Mouse (Mus musculus): Measurements from ENCODE around the gene Ermard. TPM values are rescaled to one million over a fixed set of nuclear protein-coding genes. Genes with fewer than 3 reads are reported as not detected.

Gene Ermard
- polyA plus RNA-seq, 1 experiment from 2014 or later = 101 TPM

DNA sequence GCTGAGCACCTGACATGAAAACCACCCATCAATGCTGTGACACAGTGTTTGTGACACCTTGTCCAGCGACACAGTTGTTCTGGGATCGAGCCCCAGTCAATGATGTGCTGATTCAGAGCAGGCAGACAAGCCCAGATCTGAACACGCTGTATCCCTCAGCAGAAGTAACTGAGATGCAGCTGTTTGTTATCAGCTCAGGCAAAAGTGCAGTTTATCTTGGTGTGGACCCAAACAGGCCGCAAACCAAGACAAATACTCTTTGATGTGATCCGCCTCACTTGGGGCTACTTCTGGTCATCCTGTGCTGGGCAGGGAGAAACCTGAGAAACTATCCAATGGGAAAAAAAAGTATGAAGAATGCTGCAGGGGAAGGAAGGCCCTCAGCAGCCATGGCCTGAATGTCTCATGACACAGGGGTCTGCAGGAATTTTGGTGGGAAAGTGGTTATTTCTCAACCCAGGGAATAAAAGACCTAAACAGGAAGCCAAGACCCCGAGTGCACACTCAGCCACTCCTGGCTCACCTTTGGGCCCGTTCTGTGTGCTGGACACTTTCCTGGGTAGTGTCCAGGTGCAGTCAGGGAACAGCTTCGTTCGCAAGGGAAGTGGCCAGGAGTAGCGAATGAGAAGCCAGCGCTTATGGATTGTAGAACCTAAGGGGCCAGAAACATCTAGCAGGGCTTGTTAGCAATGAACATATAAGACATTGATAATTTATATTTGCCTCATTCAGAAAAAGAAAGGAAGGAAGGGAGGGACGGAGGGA lies 94.1 kb downstream of the Ermard start:
- WGBS = 82% methylated on average over 12 of the region's 12 CpGs
- H3K27ac ChIP-seq = no peak overlapping the region
- no peaks in the 10 kb centered on the region for H3K27me3 ChIP-seq
- no peaks in the 10 kb centered on the region for H3K36me3 ChIP-seq
- H3K4me2 ChIP-seq (replicated peaks) = no peak overlapping the region
- no peak overlapping the region for H3K9ac ChIP-seq
- no peak for ATAC-seq (ENCODE audit: insufficient number of reproducible peaks, insufficient read depth, low FRiP score, low TSS enrichment)
- no peaks in the 10 kb centered on the region for H3K9me3 ChIP-seq
- H3K4me3 ChIP-seq = no peak overlapping the region
- no peaks in the 10 kb centered on the region for H3K4me1 ChIP-seq

DNA sequence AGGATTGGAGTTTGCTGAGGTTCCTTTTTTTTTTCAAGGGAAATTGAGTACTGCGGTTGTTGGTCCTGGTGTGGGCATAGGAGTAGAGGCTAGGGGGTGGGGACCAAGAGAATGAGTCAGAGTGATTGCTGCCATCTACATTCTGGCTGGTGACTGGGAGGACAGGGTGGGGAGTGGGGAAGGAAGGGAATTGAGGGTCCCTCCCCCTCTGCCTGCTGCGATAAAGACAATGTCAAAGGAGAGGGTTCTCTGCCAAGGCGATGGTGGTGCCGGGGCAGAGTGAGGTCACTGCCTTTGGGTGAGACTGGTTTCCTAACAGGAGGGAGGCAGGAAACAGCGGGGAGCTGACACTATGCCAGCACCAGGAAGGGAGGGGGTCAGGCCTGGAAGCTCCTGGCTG lies 96.4 kb downstream of the Ermard start:
- Histone ChIP-seq H3K36me3 (no peaks in the 10 kb centered on the region), H3K4me3 (no peak overlapping the region), H3K27ac (no peak overlapping the region), H3K9me3 (no peaks in the 10 kb centered on the region), H3K4me2 (replicated peaks) (no peak overlapping the region), H3K27me3 (no peaks in the 10 kb centered on the region), H3K9ac (no peak overlapping the region), H3K4me1 (no peaks in the 10 kb centered on the region)
- WGBS = 71% methylated on average over 5 of the region's 5 CpGs
- no peak for ATAC-seq (ENCODE audit: insufficient number of reproducible peaks, insufficient read depth, low FRiP score, low TSS enrichment)

Other genes starting within 250 kb of the Ermard start
- gene Wdr27, start 98.0 kb upstream of the Ermard start, polyA plus RNA-seq (2016; fragmentation: Nextera tagmentation; extraction: Ambion mirVana) = 4.7 and 5.8 TPM in 2 replicates
- 30.7 and 33.3 TPM in 2 replicates for gene 1600012H06Rik, start 98.0 kb upstream of the Ermard start, polyA plus RNA-seq (2016; fragmentation: Nextera tagmentation; extraction: Ambion mirVana)
- gene Phf10, start 79.9 kb upstream of the Ermard start, polyA plus RNA-seq (2016; fragmentation: Nextera tagmentation; extraction: Ambion mirVana) = 34.3 and 34.7 TPM in 2 replicates
- gene 9030025P20Rik, start 62.7 kb upstream of the Ermard start, polyA plus RNA-seq (2016; fragmentation: Nextera tagmentation; extraction: Ambion mirVana) = 11.1 and 12.2 TPM in 2 replicates
- not detected in 2 replicates for gene Gm3417, start 62.4 kb upstream of the Ermard start, polyA plus RNA-seq (2016; fragmentation: Nextera tagmentation; extraction: Ambion mirVana)
- 6.7 and 7.2 TPM in 2 replicates for gene Gm3435, start 31.0 kb upstream of the Ermard start, polyA plus RNA-seq (2016; fragmentation: Nextera tagmentation; extraction: Ambion mirVana)
- gene Tcte3, start 280 bp downstream of the Ermard start, polyA plus RNA-seq (2016; fragmentation: Nextera tagmentation; extraction: Ambion mirVana) = not detected in 2 replicates
- 4.4 and 4.8 TPM in 2 replicates for gene Gm3448, start 329 bp downstream of the Ermard start, polyA plus RNA-seq (2016; fragmentation: Nextera tagmentation; extraction: Ambion mirVana)